Mouse (Mus musculus): ENCODE data around the gene Slc38a7.
"Not testable (repeated sequence)": the region's sequence is repeated elsewhere in the genome, so short reads cannot be mapped to it uniquely, and the experiment has no call there.

Slc38a7 gene

GRCm38 (mm10) chr8:95853102-95853843, at the start of gene Slc38a7:
Slc38a7 (minus strand) TSS chr8:95853539.
- peak; percentile 71 for DNase-seq (ENCODE audit: extremely low spot score)

- peak; percentile 50 for DNase-seq (ENCODE audit: extremely low spot score)
These were observed 48.5 kb upstream of the Slc38a7 start for GRCm38 (mm10) chr8:95901864-95902263.

GRCm38 (mm10) chr8:95893701-95894100, 40.4 kb upstream of the Slc38a7 start:
- no peak for DNase-seq (ENCODE audit: extremely low spot score)

- DNase-seq (ENCODE audit: extremely low spot score) = peak; percentile 94
These were observed 35.2 kb upstream of the Slc38a7 start, which contains the start of gene Got2 for GRCm38 (mm10) chr8:95888285-95889136. Got2 (minus strand) TSS chr8:95888547.

GRCm38 (mm10) chr8:95887578-95888284, 34.4 kb upstream of the Slc38a7 start:
- DNase-seq (ENCODE audit: extremely low spot score) = peak; percentile 85

GRCm38 (mm10) chr8:95886647-95887577, 33.6 kb upstream of the Slc38a7 start:
- no peak for DNase-seq (ENCODE audit: extremely low spot score)

- DNase-seq (ENCODE audit: extremely low spot score) = no peak
These were observed 32.6 kb upstream of the Slc38a7 start for GRCm38 (mm10) chr8:95885966-95886365.

GRCm38 (mm10) chr8:95885271-95885841, 32.0 kb upstream of the Slc38a7 start:
- no peak for DNase-seq (ENCODE audit: extremely low spot score)

- DNase-seq (ENCODE audit: extremely low spot score) = no peak
These were observed 31.2 kb upstream of the Slc38a7 start for GRCm38 (mm10) chr8:95884491-95884890.

- no peak for DNase-seq (ENCODE audit: extremely low spot score)
These were observed 28.9 kb upstream of the Slc38a7 start for GRCm38 (mm10) chr8:95882191-95882590.

GRCm38 (mm10) chr8:95881576-95881975, 28.2 kb upstream of the Slc38a7 start:
- DNase-seq (ENCODE audit: extremely low spot score) = no peak

- DNase-seq (ENCODE audit: extremely low spot score) = no peak
These were observed 26.5 kb upstream of the Slc38a7 start for GRCm38 (mm10) chr8:95879823-95880222.

- DNase-seq (ENCODE audit: extremely low spot score) = no peak
These were observed 25.0 kb upstream of the Slc38a7 start for GRCm38 (mm10) chr8:95878176-95878962.

GRCm38 (mm10) chr8:95875270-95875669, 21.9 kb upstream of the Slc38a7 start:
- no peak for DNase-seq (ENCODE audit: extremely low spot score)

- no peak for DNase-seq (ENCODE audit: extremely low spot score)
These were observed 18.4 kb upstream of the Slc38a7 start for GRCm38 (mm10) chr8:95871690-95872089.

GRCm38 (mm10) chr8:95864851-95865250, 11.5 kb upstream of the Slc38a7 start:
- not testable (repeated sequence) for DNase-seq (ENCODE audit: extremely low spot score)

- not testable (repeated sequence) for DNase-seq (ENCODE audit: extremely low spot score)
These were observed 10.6 kb upstream of the Slc38a7 start for GRCm38 (mm10) chr8:95863761-95864440.

GRCm38 (mm10) chr8:95854174-95854573, 835 bp upstream of the Slc38a7 start:
- no peak for DNase-seq (ENCODE audit: extremely low spot score)

- no peak for DNase-seq (ENCODE audit: extremely low spot score)
These were observed 1.0 kb downstream of the Slc38a7 start for GRCm38 (mm10) chr8:95852290-95852689.

All from embryo, embryonic 9.5 days (tissue).